Mouse (Mus musculus) heart, embryonic 11.5 days (tissue): ENCODE results near the gene Gm3415. TPM values are rescaled to one million over a fixed set of nuclear protein-coding genes. Genes with fewer than 3 reads are reported as not detected.

Experiments used
- ATAC-seq: fragments of 200-750 bp; cut with Nextera tagmentation; replicated peaks from 2 replicates; pipeline ENCODE4 v1.8.0; 2017; ENCODE audit warnings: moderate library complexity; ENCODE audit not compliant: insufficient number of reproducible peaks, low FRiP score, low TSS enrichment
- H3K27ac ChIP-seq: fragments of 300-500 bp; sonication (generic); 2 replicates; pipeline ENCODE4 v1.5.1; 2014; ENCODE audit warnings: mild to moderate bottlenecking, low read depth, low read length
- H3K27me3 ChIP-seq: fragments of 300-500 bp; sonication (generic); 2 replicates; pipeline ENCODE4 v1.6.1; 2014; ENCODE audit warnings: mild to moderate bottlenecking, low read length, mixed read lengths; ENCODE audit not compliant: control insufficient read depth, insufficient read depth
- H3K36me3 ChIP-seq: fragments of 300-500 bp; sonication (generic); 2 replicates; pipeline ENCODE4 v1.6.1; 2014; ENCODE audit warnings: mild to moderate bottlenecking, low read length, moderate library complexity, mixed read lengths; ENCODE audit not compliant: control insufficient read depth, insufficient read depth
- H3K4me1 ChIP-seq: fragments of 300-500 bp; sonication (generic); 2 replicates; pipeline ENCODE4 v1.6.1; 2014; ENCODE audit warnings: low read length; ENCODE audit not compliant: control insufficient read depth, insufficient read depth
- H3K4me2 ChIP-seq: fragments of 300-500 bp; sonication (generic); 2 replicates; pipeline ENCODE4 v1.6.1; 2014; ENCODE audit warnings: mild to moderate bottlenecking, moderate library complexity
- H3K4me3 ChIP-seq: fragments of 300-500 bp; sonication (generic); 2 replicates; pipeline ENCODE4 v1.5.1; 2014; ENCODE audit warnings: low read depth, low read length
- H3K9ac ChIP-seq: fragments of 300-500 bp; sonication (generic); 2 replicates; pipeline ENCODE4 v1.6.1; 2014; ENCODE audit warnings: mild to moderate bottlenecking, low read depth, low read length, moderate library complexity
- H3K9me3 ChIP-seq: fragments of 300-500 bp; sonication (generic); replicated peaks from 2 replicates; pipeline ENCODE4 v1.6.1; 2016; ENCODE audit warnings: low read length; ENCODE audit not compliant: control insufficient read depth
- WGBS: fragments of 180-500 bp; shearing (Covaris S2); extraction: QIAGEN DNeasy Blood & Tissue Kit; methylation state at CpG from one replicate; pipeline ENCODE4 v1.1.7; 2014; ENCODE audit not compliant: insufficient replicate concordance; 5-methylcytosine and 5-hydroxymethylcytosine counted together
- polyA plus RNA-seq: library from polyadenylated mRNA; unstranded; fragments of >200 nt; fragmentation: Nextera tagmentation; extraction: Ambion mirVana; gene quantifications from 2 replicates; pipeline ENCODE4 v1.2.1, GENCODE M21; 2014

Gene Gm3415
- polyA plus RNA-seq, 1 experiment from 2014 or later: not detected

DNA sequence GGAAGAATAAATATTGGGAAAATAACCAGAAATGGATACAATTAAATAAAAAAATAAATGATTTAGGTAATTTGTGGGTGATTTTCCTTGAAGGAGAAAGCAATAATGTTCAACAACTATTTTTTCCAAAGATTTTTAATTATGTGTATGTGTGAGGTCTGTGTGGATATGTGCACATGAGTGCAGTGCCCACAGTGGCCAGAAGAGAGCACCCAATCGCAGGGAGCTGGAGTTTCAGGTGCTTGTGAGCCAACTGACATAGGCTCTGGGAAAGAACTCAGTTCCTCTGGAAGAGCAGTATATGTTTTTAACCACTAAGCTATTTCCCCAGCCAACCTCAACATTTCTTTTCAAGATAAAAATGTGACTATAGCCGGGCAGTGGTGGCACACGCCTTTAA lies 20.7 kb downstream of the Gm3415 start:
- H3K4me2 ChIP-seq: no peak overlapping the region
- no peak overlapping the region for H3K4me3 ChIP-seq
- no peak overlapping the region for H3K27ac ChIP-seq
- no peak for ATAC-seq
- 72% methylated on average over 3 of the region's 3 CpGs for WGBS
- H3K27me3 ChIP-seq: no peaks in the 10 kb centered on the region
- H3K9ac ChIP-seq: no peak overlapping the region
- no peaks in the 10 kb centered on the region for H3K9me3 ChIP-seq
- H3K4me1 ChIP-seq: no peaks in the 10 kb centered on the region
- no peaks in the 10 kb centered on the region for H3K36me3 ChIP-seq

- ATAC-seq: no peak
- no peaks in the 10 kb centered on the region for H3K9me3 ChIP-seq
Observed at GRCm38 (mm10) chr5:146584156-146584477, 28.2 kb downstream of the Gm3415 start.

DNA sequence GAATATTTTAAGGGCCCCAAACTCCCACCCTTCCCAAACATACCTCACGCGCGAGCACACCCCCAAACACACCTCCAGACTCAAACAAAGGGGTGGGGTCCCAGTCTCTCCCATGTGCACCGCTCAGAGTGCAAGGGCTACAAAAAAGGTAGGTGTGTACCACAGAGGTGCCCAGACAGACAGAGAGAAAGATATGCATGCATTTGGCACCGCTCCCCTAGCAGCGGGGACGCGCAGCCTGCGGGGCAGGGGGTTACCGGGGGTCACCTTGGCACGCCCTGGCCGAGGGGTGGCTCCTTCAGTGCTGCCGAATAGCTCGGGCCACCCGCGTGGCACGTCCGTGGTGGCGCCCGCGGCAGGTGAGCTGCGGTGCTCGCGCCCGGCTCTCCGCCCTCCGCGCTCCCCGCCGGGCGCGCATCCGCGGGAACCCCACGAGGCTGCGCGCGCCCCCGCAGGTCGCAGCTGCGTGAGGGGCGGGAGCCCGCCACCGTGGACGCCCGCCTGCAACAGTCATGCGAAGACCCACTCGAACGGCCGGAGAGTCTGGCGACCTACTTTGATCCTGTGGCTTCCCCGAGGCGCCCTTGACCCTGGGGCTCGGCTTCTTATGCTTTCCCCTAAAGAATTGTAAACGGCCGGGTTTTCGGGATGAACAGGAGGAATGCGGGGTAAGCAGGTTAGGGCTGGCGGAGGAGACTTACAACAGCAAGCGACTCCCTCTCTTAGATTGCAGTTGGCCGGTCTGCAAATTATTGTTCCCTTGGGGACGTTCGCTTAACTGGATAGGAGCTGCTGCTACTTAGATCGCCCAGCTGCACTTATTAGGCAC lies 28.8 kb downstream of the Gm3415 start, which contains the start of gene Gpr12:
TSS of gene Gpr12 (minus strand) at position 762 of the 829 bp plus-strand sequence.
- H3K27ac ChIP-seq: no peak within 1 kb of the TSS
- no peak within 1 kb of the TSS for H3K9ac ChIP-seq
- H3K9me3 ChIP-seq: no peaks in the 10 kb centered on the region
- ATAC-seq: no peak
- H3K36me3 ChIP-seq: no peaks in the 10 kb centered on the region
- H3K4me1 ChIP-seq: no peaks in the 10 kb centered on the region
- H3K27me3 ChIP-seq: peaks cover 43% of the 10 kb centered on the region
- H3K4me2 ChIP-seq: peak within 1 kb of the TSS; percentile 92
- WGBS: under 1% methylated on average over 64 of the region's 64 CpGs
- H3K4me3 ChIP-seq: peak within 1 kb of the TSS; percentile 56

More at GRCm38 (mm10) chr5:146584156-146584477, 28.2 kb downstream of the Gm3415 start:
- H3K27me3 ChIP-seq: peaks cover 43% of the 10 kb centered on the region
- H3K4me2 ChIP-seq: peak overlapping the region; percentile 92
- 9% methylated on average over 10 of the region's 10 CpGs for WGBS
- H3K4me3 ChIP-seq: peak overlapping the region; percentile 56
- no peaks in the 10 kb centered on the region for H3K36me3 ChIP-seq
- H3K4me1 ChIP-seq: no peaks in the 10 kb centered on the region
- H3K27ac ChIP-seq: no peak overlapping the region
- no peak overlapping the region for H3K9ac ChIP-seq

DNA sequence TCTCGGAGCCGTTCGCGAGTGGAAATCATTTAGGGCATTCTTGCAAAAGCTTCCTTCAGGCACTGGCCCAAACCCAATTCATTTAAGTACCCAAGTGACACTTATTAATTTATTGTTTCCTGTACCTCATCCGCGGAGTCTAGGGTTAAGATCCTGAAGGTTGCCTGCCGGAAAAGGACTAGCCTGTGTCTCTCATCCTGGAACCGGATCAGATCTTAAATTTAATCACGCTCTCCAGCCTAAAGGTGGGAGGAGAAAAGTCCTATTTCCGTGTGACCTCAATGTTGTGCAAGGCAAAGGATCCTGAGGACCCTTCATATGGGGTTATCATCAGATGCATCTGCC lies 29.3 kb downstream of the Gm3415 start:
- no peak overlapping the region for H3K9ac ChIP-seq
- H3K36me3 ChIP-seq: no peaks in the 10 kb centered on the region
- H3K27ac ChIP-seq: no peak overlapping the region
- no peaks in the 10 kb centered on the region for H3K9me3 ChIP-seq
- H3K4me2 ChIP-seq: peak overlapping the region; percentile 92
- H3K27me3 ChIP-seq: peaks cover 43% of the 10 kb centered on the region
- ATAC-seq: no peak
- no peaks in the 10 kb centered on the region for H3K4me1 ChIP-seq
- 11% methylated on average over 10 of the region's 10 CpGs for WGBS
- peak overlapping the region; percentile 56 for H3K4me3 ChIP-seq

DNA sequence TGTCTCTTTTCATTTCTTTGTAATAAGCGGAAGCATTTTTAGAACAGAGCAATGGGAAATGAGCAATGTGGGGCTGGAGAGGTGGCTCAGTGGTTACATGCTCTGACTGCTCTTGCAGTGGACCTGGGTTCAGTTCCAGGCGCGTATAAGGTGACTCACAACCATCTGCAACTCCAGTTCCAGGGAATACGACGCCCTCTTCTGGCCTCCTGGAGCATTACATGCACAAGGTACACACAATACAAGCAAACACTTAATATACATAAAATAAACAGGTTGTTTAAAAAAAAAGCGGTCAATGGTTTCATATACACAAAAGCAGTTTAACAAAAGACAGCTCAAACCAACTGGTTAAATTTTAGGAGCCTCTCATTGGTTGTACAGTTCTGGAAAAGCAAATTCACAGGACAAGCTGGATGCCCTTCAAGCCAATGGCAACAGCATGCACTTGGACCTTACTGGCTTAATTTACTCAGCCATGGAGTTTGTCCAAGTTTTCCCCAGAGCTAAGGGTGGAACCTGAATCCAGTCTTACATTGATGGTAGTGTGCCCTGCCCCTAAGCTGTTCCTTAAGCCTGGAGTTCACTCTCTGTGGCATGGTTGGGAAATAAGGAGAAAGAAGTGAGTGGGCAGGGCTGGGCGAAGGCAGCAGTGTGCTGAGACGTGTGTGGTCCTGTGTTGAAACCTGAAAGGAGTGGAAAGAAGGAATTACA lies 30.6 kb downstream of the Gm3415 start:
- Histone ChIP-seq H3K4me2 (no peak overlapping the region), H3K9ac (no peak overlapping the region), H3K9me3 (no peaks in the 10 kb centered on the region), H3K27ac (no peak overlapping the region), H3K4me3 (no peak overlapping the region), H3K4me1 (no peaks in the 10 kb centered on the region), H3K27me3 (peaks cover 43% of the 10 kb centered on the region), H3K36me3 (no peaks in the 10 kb centered on the region)
- no peak for ATAC-seq
- 60% methylated on average over 8 of the region's 8 CpGs for WGBS

DNA sequence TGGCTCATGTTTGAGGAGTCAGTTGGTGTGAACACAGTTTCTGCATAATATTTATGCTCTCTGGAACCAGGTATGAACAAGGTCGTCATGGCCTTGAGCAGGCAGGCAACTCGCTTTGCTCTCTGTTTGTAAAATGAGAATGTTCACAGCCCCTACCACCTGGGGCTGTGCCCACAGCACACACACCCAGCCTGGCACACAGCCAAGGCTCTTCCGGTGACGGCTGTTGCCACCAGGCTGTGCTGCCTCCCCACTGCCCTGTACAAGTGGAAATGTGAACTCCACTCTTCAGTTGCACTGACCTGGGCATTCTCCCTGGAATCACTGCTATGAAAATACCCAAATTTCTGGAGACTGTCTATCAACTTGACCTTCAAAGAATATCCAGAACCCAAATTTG lies 35.1 kb downstream of the Gm3415 start:
- Histone ChIP-seq H3K4me2 (no peak overlapping the region), H3K9me3 (no peaks in the 10 kb centered on the region; the same call in 1 of the 2 replicates), H3K4me3 (no peak overlapping the region), H3K4me1 (no peaks in the 10 kb centered on the region), H3K9ac (no peak overlapping the region), H3K27ac (no peak overlapping the region), H3K36me3 (no peaks in the 10 kb centered on the region), H3K27me3 (peaks cover 12% of the 10 kb centered on the region)
- no peak for ATAC-seq
- WGBS: 73% methylated on average over 4 of the region's 4 CpGs

DNA sequence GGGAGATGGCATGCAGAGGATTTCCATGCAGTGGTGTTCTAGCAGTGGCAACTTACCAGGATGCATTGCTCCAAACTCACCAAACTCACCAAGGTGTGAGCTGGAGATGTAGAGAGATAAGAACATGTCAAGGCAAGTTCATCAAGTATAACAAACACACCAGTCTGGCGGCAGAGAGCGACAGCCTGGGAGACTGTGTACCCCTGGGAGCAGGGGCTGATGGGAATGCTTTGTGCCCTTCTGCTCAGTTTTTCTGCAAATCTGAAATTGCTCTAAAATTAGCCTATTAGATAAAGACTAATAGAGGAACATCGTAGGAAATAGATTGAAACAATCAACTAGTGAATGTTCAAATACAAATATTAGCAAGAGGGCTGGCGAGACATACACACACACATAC lies 35.7 kb downstream of the Gm3415 start:
- Histone ChIP-seq H3K27me3 (peaks cover 5% of the 10 kb centered on the region), H3K4me3 (no peak overlapping the region), H3K9ac (no peak overlapping the region), H3K4me1 (no peaks in the 10 kb centered on the region), H3K4me2 (no peak overlapping the region), H3K36me3 (no peaks in the 10 kb centered on the region), H3K9me3 (no peaks in the 10 kb centered on the region; the same call in 1 of the 2 replicates), H3K27ac (no peak overlapping the region)
- WGBS: 84% methylated on average over 4 of the region's 4 CpGs
- no peak for ATAC-seq

- Histone ChIP-seq H3K27me3 (no peaks in the 10 kb centered on the region), H3K4me1 (no peaks in the 10 kb centered on the region), H3K27ac (no peak overlapping the region), H3K4me3 (no peak overlapping the region), H3K9ac (no peak overlapping the region), H3K9me3 (no peaks in the 10 kb centered on the region; the same call in 1 of the 2 replicates), H3K36me3 (no peaks in the 10 kb centered on the region), H3K4me2 (no peak overlapping the region)
- ATAC-seq: no peak
- 68% methylated on average over 5 of the region's 5 CpGs for WGBS
Observed at GRCm38 (mm10) chr5:146592580-146592979, 36.6 kb downstream of the Gm3415 start.
